Mouse (Mus musculus): ENCODE results near the gene Slc2a4.

DNA sequence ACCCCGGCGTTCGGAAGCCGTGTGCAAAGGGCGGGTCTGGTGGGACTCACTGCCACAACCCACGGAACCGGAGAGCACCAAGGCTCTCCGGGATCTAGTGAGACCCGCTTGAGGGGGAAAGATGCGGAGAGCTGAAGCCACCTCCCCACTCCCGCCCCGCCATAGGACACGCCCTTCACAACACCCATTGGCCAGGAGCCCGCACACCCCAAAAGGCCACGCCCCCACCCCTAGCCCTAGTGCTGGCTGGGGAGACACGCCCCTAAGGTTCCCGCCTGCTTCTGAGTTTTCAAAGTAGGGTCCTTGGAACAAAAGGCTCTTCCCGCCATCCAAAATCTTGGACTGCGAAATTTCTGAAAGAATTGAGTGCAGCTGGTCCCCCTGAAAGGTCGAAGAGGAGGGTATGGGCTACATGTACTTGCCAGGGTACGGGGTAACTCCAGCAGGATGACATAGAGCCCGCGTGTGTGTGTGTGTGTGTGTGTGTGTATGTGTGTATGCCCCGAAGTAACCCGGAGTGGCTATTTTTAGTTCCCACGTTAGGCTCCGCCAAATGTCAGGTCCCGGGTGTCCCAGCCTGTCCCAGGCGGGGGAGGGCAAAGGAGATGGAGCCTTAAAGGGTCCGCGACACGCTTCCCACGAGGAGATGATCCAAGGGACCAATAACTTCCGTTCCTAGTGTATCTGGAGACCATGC is at the start of gene Slc2a4:
- TF ChIP-seq CTCF (IDR thresholded peaks at IDR 0.05; ENCODE audit: low read depth, low read length) (no peak), POLR2A (IDR thresholded peaks at IDR 0.05; ENCODE audit: insufficient read depth, low read length) (no peak), EP300 (IDR thresholded peaks at IDR 0.05; ENCODE audit: insufficient read depth, low read depth, low read length) (no peak)
